Mouse (Mus musculus) spleen, adult 2 months (tissue): ENCODE data around the gene Zfand3.

Experiments
- CTCF ChIP-seq: fragments of 200-500 bp; IDR thresholded peaks from 2 replicates; pipeline ENCODE4 v1.5.1; 2011; ENCODE audit warnings: mild to moderate bottlenecking, inconsistent platforms; ENCODE audit not compliant: insufficient read depth, insufficient read length, insufficient replicate concordance; ENCODE audit errors: extremely low read depth
- POLR2A ChIP-seq: fragments of 200-500 bp; IDR thresholded peaks from 2 replicates; pipeline ENCODE4 v1.6.1; 2011; ENCODE audit warnings: low read depth, low read length, inconsistent platforms

GRCm38 (mm10) chr17:29971761-29972432, 32.6 kb upstream of the Zfand3 start:
- TF ChIP-seq CTCF = no peak
- TF ChIP-seq POLR2A = no peak
